In the genomic region with DNA sequence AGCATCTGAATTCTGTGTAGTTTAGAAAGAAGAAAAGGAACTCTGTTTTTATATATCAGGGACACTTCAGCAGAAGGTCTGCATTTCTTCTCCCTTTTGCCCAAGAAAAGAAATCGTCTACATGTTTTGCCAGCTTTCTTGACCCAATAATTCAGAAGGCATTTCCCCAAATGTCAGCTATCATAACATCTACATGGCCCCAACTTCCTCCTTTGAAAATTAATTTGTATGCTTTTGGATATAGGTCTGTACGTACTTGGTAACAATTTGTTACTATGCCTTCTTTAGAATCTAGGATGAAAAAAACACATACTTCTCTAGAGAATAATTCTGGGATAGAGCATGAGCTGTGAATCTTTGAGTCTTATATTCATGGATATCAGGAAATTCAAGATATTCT, we compare ENCODE assay signal across 30 mouse cellular contexts. TPM values are rescaled to one million over a fixed set of nuclear protein-coding genes. Genes with fewer than 3 reads are reported as not detected.
"Had no signal": no experiment of that assay in that cellular context is flagged by ENCODE, and none has a peak within 500 bp of the region (broad histone marks: within the 10 kb centered on the region; RNA-seq: fewer than 3 reads in every experiment).

No protein-coding gene starts in this region.

- H3K4me3 ChIP-seq: limb, embryonic 10.5 days; limb, embryonic 12.5 days; limb, embryonic 13.5 days; limb, embryonic 15.5 days; liver, embryonic 12.5 days; liver, embryonic 13.5 days; liver, embryonic 15.5 days; lung, embryonic 15.5 days; megakaryocyte, embryonic 14.5 days; midbrain, embryonic 10.5 days; midbrain, embryonic 12.5 days; midbrain, embryonic 13.5 days; midbrain, embryonic 15.5 days; myocyte; neural tube, embryonic 12.5 days had no signal

- H3K9ac ChIP-seq: limb, embryonic 12.5 days; limb, embryonic 13.5 days; limb, embryonic 15.5 days; liver, embryonic 12.5 days; liver, embryonic 13.5 days; liver, embryonic 14.5 days; liver, embryonic 15.5 days; liver, postnatal 0 days; lung, embryonic 14.5 days; lung, embryonic 15.5 days; midbrain, embryonic 12.5 days; midbrain, embryonic 13.5 days; midbrain, embryonic 15.5 days; neural tube, embryonic 12.5 days had no signal

- H3K9me3 ChIP-seq: limb, embryonic 10.5 days; limb, embryonic 12.5 days; limb, embryonic 13.5 days; limb, embryonic 15.5 days; liver, embryonic 12.5 days; liver, embryonic 13.5 days; liver, embryonic 15.5 days; lung, embryonic 15.5 days; midbrain, embryonic 10.5 days; midbrain, embryonic 12.5 days; midbrain, embryonic 13.5 days; midbrain, embryonic 15.5 days; neural tube, embryonic 12.5 days had no signal

- DNase-seq: left cerebral cortex, postnatal 4 days; liver; liver, embryonic 13.5 days; liver, postnatal 0 days; lung, adult 18-20 months; lung, adult 2 months; lung, embryonic 14.5 days; lung, postnatal 10 days; lung, postnatal 14 days; lung, postnatal 36 days; lung, postnatal 4 days; midbrain, embryonic 14.5 days had no signal

- H3K4me1 ChIP-seq: limb, embryonic 12.5 days; limb, embryonic 13.5 days; limb, embryonic 15.5 days; lung, embryonic 15.5 days; megakaryocyte, embryonic 14.5 days; midbrain, embryonic 10.5 days; midbrain, embryonic 12.5 days; midbrain, embryonic 13.5 days; midbrain, embryonic 15.5 days; neural tube, embryonic 12.5 days had no signal

- H3K36me3 ChIP-seq: limb, embryonic 10.5 days; limb, embryonic 12.5 days; limb, embryonic 13.5 days; limb, embryonic 15.5 days; liver, embryonic 15.5 days; lung, embryonic 15.5 days; midbrain, embryonic 10.5 days; midbrain, embryonic 12.5 days; midbrain, embryonic 13.5 days; midbrain, embryonic 15.5 days; neural tube, embryonic 12.5 days had no signal

- H3K27me3 ChIP-seq: limb, embryonic 12.5 days; limb, embryonic 15.5 days; liver, embryonic 12.5 days; liver, embryonic 13.5 days; liver, embryonic 15.5 days; lung, embryonic 15.5 days; megakaryocyte, embryonic 14.5 days; midbrain, embryonic 12.5 days; midbrain, embryonic 13.5 days; midbrain, embryonic 15.5 days; neural tube, embryonic 12.5 days had no signal

- H3K27ac ChIP-seq: limb, embryonic 10.5 days; limb, embryonic 12.5 days; limb, embryonic 13.5 days; limb, embryonic 15.5 days; liver, embryonic 12.5 days; liver, embryonic 13.5 days; liver, embryonic 14.5 days; liver, embryonic 15.5 days; lung, embryonic 15.5 days; macrophage; midbrain, embryonic 10.5 days; midbrain, embryonic 12.5 days; midbrain, embryonic 13.5 days; midbrain, embryonic 15.5 days; neural tube, embryonic 12.5 days had no signal

RNA-seq across cellular contexts. Expression of a gene that starts 34.0 kb away (rescaled TPM):
- total RNA-seq: midbrain, postnatal 0 days; monocyte, adult 5-6 weeks had no signal
- polyA plus RNA-seq: macrophage; midbrain, embryonic 14.5 days; myocyte had no signal
